In genomic region chr12:82603979-82604378, GRCm38 (mm10) we compare ENCODE assay signal across 29 mouse cellular contexts. TPM values are rescaled to one million over a fixed set of nuclear protein-coding genes. Genes with fewer than 3 reads are reported as not detected.
"Had no signal": no experiment of that assay in that cellular context is flagged by ENCODE, and none has a peak within 500 bp of the region (broad histone marks: within the 10 kb centered on the region; RNA-seq: fewer than 3 reads in every experiment).

No protein-coding gene starts in this region.

- H3K4me1 ChIP-seq: hindbrain, embryonic 12.5 days; intestine, embryonic 15.5 days; liver, embryonic 13.5 days; liver, embryonic 15.5 days had no signal

- H3K4me3 ChIP-seq: gastrocnemius, adult 2 months; heart, adult 2 months; heart, embryonic 15.5 days; hindbrain, embryonic 10.5 days; hindbrain, embryonic 12.5 days; intestine, embryonic 15.5 days; layer of hippocampus, adult 2 months; limb, embryonic 10.5 days; limb, embryonic 12.5 days; liver, embryonic 13.5 days; liver, embryonic 15.5 days had no signal

- H3K27me3 ChIP-seq: heart, embryonic 15.5 days; hindbrain, embryonic 12.5 days; intestine, embryonic 15.5 days; limb, embryonic 12.5 days; liver, embryonic 13.5 days; liver, embryonic 15.5 days had no signal

- DNase-seq: gastrocnemius, adult 2 months; gastrocnemius, postnatal 10 days; gastrocnemius, postnatal 25 days; heart, adult 2 months; heart, postnatal 10 days; heart, postnatal 4 days; kidney, adult 18-20 months; kidney, adult 8-10 months; kidney, postnatal 10 days; kidney, postnatal 25 days; kidney, postnatal 4 days; layer of hippocampus, postnatal 36 days; liver; liver, embryonic 13.5 days had no signal

- ATAC-seq: hindbrain, embryonic 16.5 days; inflammation-experienced regulatory T-cells, adult 6 months; intestine, embryonic 15.5 days; intestine, postnatal 0 days had no signal

- H3K36me3 ChIP-seq: heart, embryonic 15.5 days; hindbrain, embryonic 10.5 days; hindbrain, embryonic 12.5 days; intestine, embryonic 15.5 days; limb, embryonic 10.5 days; limb, embryonic 12.5 days; liver, embryonic 13.5 days; liver, embryonic 15.5 days had no signal

- H3K9ac ChIP-seq: heart, embryonic 15.5 days; hindbrain, embryonic 12.5 days; hindbrain, embryonic 14.5 days; intestine, embryonic 15.5 days; limb, embryonic 12.5 days; liver, embryonic 13.5 days; liver, embryonic 15.5 days had no signal

- H3K27ac ChIP-seq: gastrocnemius, adult 2 months; heart, adult 2 months; heart, embryonic 15.5 days; hindbrain, embryonic 10.5 days; hindbrain, embryonic 12.5 days; hindbrain, embryonic 14.5 days; intestine, embryonic 15.5 days; layer of hippocampus, adult 2 months; limb, embryonic 10.5 days; limb, embryonic 12.5 days; liver, embryonic 13.5 days; liver, embryonic 15.5 days had no signal

- H3K4me2 ChIP-seq: heart, embryonic 11.5 days; heart, embryonic 15.5 days; hindbrain, embryonic 12.5 days; hindbrain, embryonic 14.5 days; intestine, embryonic 15.5 days; limb, embryonic 12.5 days; liver, embryonic 11.5 days; liver, embryonic 13.5 days; liver, embryonic 15.5 days had no signal

- H3K9me3 ChIP-seq: heart, embryonic 15.5 days; hindbrain, embryonic 10.5 days; hindbrain, embryonic 12.5 days; intestine, embryonic 15.5 days; limb, embryonic 10.5 days; limb, embryonic 12.5 days; liver, embryonic 13.5 days; liver, embryonic 15.5 days had no signal

RNA-seq across cellular contexts. Expression of gene Rgs6, which starts 15.9 kb away (rescaled TPM):
- total RNA-seq: granulocyte monocyte progenitor cell, adult 5-6 weeks had no signal
- polyA plus RNA-seq: inflammation-experienced regulatory T-cells, adult 6 months; limb, embryonic 10.5 days had no signal
